In genomic region chr5:100500458-100500961, GRCm38 (mm10) we compare ENCODE assay signal across 8 mouse cellular contexts. TPM values are rescaled to one million over a fixed set of nuclear protein-coding genes. Genes with fewer than 3 reads are reported as not detected.
DNase-seq lines count a peak whose midpoint lies in the region; ATAC-seq and TF ChIP-seq lines count a peak whose summit lies in the region.

Gene Lin54 (minus strand): TSS chr5:100500639.

- peak; percentile 37 for TF ChIP-seq CTCF in bone marrow macrophage, adult 2 months (IDR thresholded peaks at IDR 0.05; ENCODE audit: low read depth, low read length)
- TF ChIP-seq CTCF in midbrain, postnatal 0 days (IDR thresholded peaks at IDR 0.05), result peak; percentile 59

- no peaks in the 10 kb centered on the region for H3K27me3 ChIP-seq in embryonic facial prominence, embryonic 15.5 days
- H3K27me3 ChIP-seq in kidney, embryonic 14.5 days (ENCODE audit: control insufficient read depth, insufficient read depth, low read length), result no peaks in the 10 kb centered on the region
- no peaks in the 10 kb centered on the region for H3K27me3 ChIP-seq in limb, embryonic 15.5 days
- no peaks in the 10 kb centered on the region for H3K27me3 ChIP-seq in midbrain, postnatal 0 days (ENCODE audit: insufficient read depth, low read length)

- ATAC-seq in embryonic facial prominence, embryonic 15.5 days (ENCODE audit: insufficient number of reproducible peaks, low FRiP score, low TSS enrichment, low read depth), result peak; percentile 96
- ATAC-seq in kidney, embryonic 14.5 days (ENCODE audit: low FRiP score, low TSS enrichment), result peak; percentile 96
- ATAC-seq in limb, embryonic 15.5 days (ENCODE audit: insufficient number of reproducible peaks, low FRiP score, low TSS enrichment, low read depth), result peak; percentile 95
- ATAC-seq in midbrain, postnatal 0 days (ENCODE audit: low FRiP score), result peak; percentile 93

- DNase-seq in B cell, adult 2 months, result peak; percentile 90 to 93
- peak; percentile 86 to 87 for DNase-seq in heart, adult 9 months (ENCODE audit: low spot score in 2 of 2)
- DNase-seq in midbrain, postnatal 0 days (ENCODE audit: low spot score), result peak; percentile 94
- peak; percentile 74 to 90 for DNase-seq in spleen, postnatal 10 days (ENCODE audit: low spot score in 2 of 2)

- H3K9me3 ChIP-seq in embryonic facial prominence, embryonic 15.5 days (replicated peaks), result no peaks in the 10 kb centered on the region
- H3K9me3 ChIP-seq in kidney, embryonic 14.5 days (ENCODE audit: control insufficient read depth, low read length), result no peaks in the 10 kb centered on the region
- H3K9me3 ChIP-seq in limb, embryonic 15.5 days, result no peaks in the 10 kb centered on the region
- H3K9me3 ChIP-seq in midbrain, postnatal 0 days (ENCODE audit: low read length), result no peaks in the 10 kb centered on the region

- H3K36me3 ChIP-seq in embryonic facial prominence, embryonic 15.5 days, result no peaks in the 10 kb centered on the region
- H3K36me3 ChIP-seq in kidney, embryonic 14.5 days (ENCODE audit: control insufficient read depth, insufficient read depth, low read length), result no peaks in the 10 kb centered on the region
- H3K36me3 ChIP-seq in limb, embryonic 15.5 days, result no peaks in the 10 kb centered on the region
- no peaks in the 10 kb centered on the region for H3K36me3 ChIP-seq in midbrain, postnatal 0 days (ENCODE audit: insufficient read depth, low read length)

- H3K4me2 ChIP-seq in embryonic facial prominence, embryonic 15.5 days (replicated peaks), result peak within 1 kb of the TSS; percentile 93
- H3K4me2 ChIP-seq in kidney, embryonic 14.5 days (replicated peaks; ENCODE audit: low read depth, low read length), result peak within 1 kb of the TSS; percentile 90
- peak within 1 kb of the TSS; percentile 95 for H3K4me2 ChIP-seq in limb, embryonic 15.5 days
- peak within 1 kb of the TSS; percentile 93 for H3K4me2 ChIP-seq in midbrain, postnatal 0 days (ENCODE audit: low read depth, low read length, poor library complexity, severe bottlenecking)

- H3K27ac ChIP-seq in bone marrow macrophage, adult 2 months (ENCODE audit: insufficient read depth, low read depth, low read length), result peak within 1 kb of the TSS; percentile 51
- H3K27ac ChIP-seq in embryonic facial prominence, embryonic 15.5 days (replicated peaks), result peak within 1 kb of the TSS; percentile 76
- peak within 1 kb of the TSS; percentile 67; the same call in 1 of the 2 replicates for H3K27ac ChIP-seq in kidney, embryonic 14.5 days (ENCODE audit: low read depth, low read length)
- peak within 1 kb of the TSS; percentile 67 for H3K27ac ChIP-seq in limb, embryonic 15.5 days
- H3K27ac ChIP-seq in midbrain, postnatal 0 days (ENCODE audit: low read depth, low read length), result peak within 1 kb of the TSS; percentile 59

- peaks cover 10% of the 10 kb centered on the region for H3K4me1 ChIP-seq in bone marrow macrophage, adult 2 months (ENCODE audit: control insufficient read depth, insufficient read depth, low read length)
- H3K4me1 ChIP-seq in embryonic facial prominence, embryonic 15.5 days, result peaks cover 21% of the 10 kb centered on the region
- H3K4me1 ChIP-seq in kidney, embryonic 14.5 days (ENCODE audit: control insufficient read depth, insufficient read depth, low read length), result peaks cover 17% of the 10 kb centered on the region
- peaks cover 25% of the 10 kb centered on the region for H3K4me1 ChIP-seq in limb, embryonic 15.5 days
- H3K4me1 ChIP-seq in midbrain, postnatal 0 days (ENCODE audit: insufficient read depth, low read length), result peaks cover 12% of the 10 kb centered on the region

- H3K9ac ChIP-seq in embryonic facial prominence, embryonic 15.5 days, result peak within 1 kb of the TSS; percentile 50
- peak within 1 kb of the TSS; percentile 68 for H3K9ac ChIP-seq in kidney, embryonic 14.5 days (ENCODE audit: low read depth, low read length)
- H3K9ac ChIP-seq in limb, embryonic 15.5 days, result peak within 1 kb of the TSS; percentile 42
- H3K9ac ChIP-seq in midbrain, postnatal 0 days (replicated peaks; ENCODE audit: low read length, poor library complexity, severe bottlenecking), result peak within 1 kb of the TSS; percentile 54

- TF ChIP-seq POLR2A in bone marrow macrophage, adult 2 months (IDR thresholded peaks at IDR 0.05; ENCODE audit: borderline replicate concordance, low read depth, low read length), result no peak

- under 1% methylated on average over 41 of the region's 60 CpGs for whole genome bisulfite sequencing in embryonic facial prominence, embryonic 15.5 days
- under 1% methylated on average over 56 of the region's 60 CpGs for WGBS in kidney, embryonic 14.5 days
- WGBS in limb, embryonic 15.5 days, result 2% methylated on average over 59 of the region's 60 CpGs
- WGBS in midbrain, postnatal 0 days, result 1% methylated on average over 45 of the region's 60 CpGs

- H3K4me3 ChIP-seq in bone marrow macrophage, adult 2 months (ENCODE audit: insufficient read depth, low read length), result peak within 1 kb of the TSS; percentile 97
- peak within 1 kb of the TSS; percentile 72 for H3K4me3 ChIP-seq in embryonic facial prominence, embryonic 15.5 days (replicated peaks)
- H3K4me3 ChIP-seq in kidney, embryonic 14.5 days (ENCODE audit: low read length), result peak within 1 kb of the TSS; percentile 73
- peak within 1 kb of the TSS; percentile 57 for H3K4me3 ChIP-seq in limb, embryonic 15.5 days
- H3K4me3 ChIP-seq in midbrain, postnatal 0 days (ENCODE audit: low read depth, low read length), result peak within 1 kb of the TSS; percentile 83

RNA-seq across cellular contexts. Expression of gene Lin54, which starts in this region (rescaled TPM):
- 12.1 and 13.9 TPM in 2 replicates for polyA plus RNA-seq in bone marrow macrophage, adult 2 months (2012; ENCODE audit: insufficient read depth, insufficient read length, missing spikeins)
- polyA plus RNA-seq in embryonic facial prominence, embryonic 15.5 days (2015; fragmentation: Nextera tagmentation; extraction: Ambion mirVana), result 9.2 and 10.5 TPM in 2 replicates
- 12.1 and 16.8 TPM in 2 replicates for polyA plus RNA-seq in kidney, embryonic 14.5 days (2014; fragmentation: Nextera tagmentation; extraction: Ambion mirVana)
- 9.2 and 10.6 TPM in 2 replicates for polyA plus RNA-seq in limb, embryonic 15.5 days (2015; fragmentation: Nextera tagmentation; extraction: Ambion mirVana)
- 10.9 and 11.4 TPM in 2 replicates for total RNA-seq in midbrain, postnatal 0 days (2014; rRNA removed)
- polyA plus RNA-seq in midbrain, postnatal 0 days (2015; fragmentation: Nextera tagmentation; extraction: Ambion mirVana), result 6.0 and 6.3 TPM in 2 replicates

Comparison
In these comparisons a context has a peak if more than half of its experiments do, and no peak if none do; other contexts are left out.
1. Peak in every context shown above with its lines: DNase-seq, ATAC-seq, H3K4me3 ChIP-seq and H3K27ac ChIP-seq.